Mouse (Mus musculus): ENCODE results near the gene Ifit1. TPM values are rescaled to one million over a fixed set of nuclear protein-coding genes. Genes with fewer than 3 reads are reported as not detected.

Gene Ifit1
- polyA plus RNA-seq, 1 experiment from 2014 or later: 1.0 TPM

DNA sequence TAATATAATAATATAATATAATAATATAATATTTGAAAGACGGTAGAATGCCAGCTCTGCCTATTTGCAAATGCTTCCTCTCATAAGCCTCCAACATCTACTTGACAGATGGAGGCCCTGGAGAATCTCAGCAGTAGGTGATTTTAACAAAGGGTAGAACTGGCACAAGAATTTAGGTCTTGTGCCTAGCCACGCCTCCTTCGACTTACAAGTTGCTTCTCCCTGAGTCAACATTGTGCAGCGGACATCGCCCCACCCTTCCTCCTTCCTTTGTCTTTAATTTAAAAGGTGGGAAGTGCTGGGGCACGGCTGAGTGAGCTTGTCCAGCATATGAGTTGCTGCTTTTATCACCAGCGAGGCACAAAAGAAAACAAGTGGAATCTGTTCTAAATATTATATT is 32.8 kb downstream of the Ifit1 start:
- no peaks in the 10 kb centered on the region for H3K9me3 ChIP-seq (ENCODE audit: control insufficient read depth, low read length)
- H3K27me3 ChIP-seq (replicated peaks; ENCODE audit: control insufficient read depth, insufficient read depth, low read length): no peaks in the 10 kb centered on the region
- ATAC-seq (ENCODE audit: low read depth) (no peak), DNase-seq (ENCODE audit: low spot score) (no peak)
- 74% methylated on average over 7 of the region's 7 CpGs for WGBS
- H3K9ac ChIP-seq (ENCODE audit: low read depth, low read length): no peak overlapping the region
- H3K36me3 ChIP-seq (ENCODE audit: control insufficient read depth, insufficient read depth, low read length): no peaks in the 10 kb centered on the region
- no peak overlapping the region for H3K4me3 ChIP-seq (ENCODE audit: low read depth, low read length)
- H3K4me1 ChIP-seq (ENCODE audit: control insufficient read depth, insufficient read depth, low read length): no peaks in the 10 kb centered on the region
- no peak overlapping the region for H3K4me2 ChIP-seq (ENCODE audit: low read depth, low read length)
- H3K27ac ChIP-seq (replicated peaks; ENCODE audit: low read depth, low read length): no peak overlapping the region

DNA sequence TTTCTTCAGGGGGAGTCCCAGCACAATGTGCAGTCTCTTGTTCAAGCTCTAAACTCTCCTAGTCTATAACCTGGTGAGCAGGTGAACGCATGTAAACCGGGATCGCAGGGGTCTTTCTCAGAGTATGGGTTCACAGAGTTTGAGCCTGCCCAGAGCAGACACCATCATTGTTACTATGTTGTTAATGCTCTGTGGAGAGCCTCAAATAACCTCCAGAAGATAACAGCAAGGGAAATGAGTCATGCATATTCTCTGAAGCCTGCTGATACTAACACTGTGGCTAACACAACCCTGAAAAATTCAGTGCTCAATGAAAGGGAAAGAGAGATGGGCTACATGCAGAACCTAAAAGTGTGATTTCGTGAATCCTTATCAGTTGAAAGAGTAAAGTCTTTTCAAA is 37.8 kb downstream of the Ifit1 start:
- no peaks in the 10 kb centered on the region for H3K36me3 ChIP-seq (ENCODE audit: control insufficient read depth, insufficient read depth, low read length)
- no peaks in the 10 kb centered on the region for H3K4me1 ChIP-seq (ENCODE audit: control insufficient read depth, insufficient read depth, low read length)
- 89% methylated on average over 4 of the region's 4 CpGs for WGBS
- no peaks in the 10 kb centered on the region for H3K27me3 ChIP-seq (replicated peaks; ENCODE audit: control insufficient read depth, insufficient read depth, low read length)
- H3K4me3 ChIP-seq (ENCODE audit: low read depth, low read length): no peak overlapping the region
- no peak overlapping the region for H3K27ac ChIP-seq (replicated peaks; ENCODE audit: low read depth, low read length)
- ATAC-seq (ENCODE audit: low read depth) (no peak), DNase-seq (ENCODE audit: low spot score) (no peak)
- H3K9me3 ChIP-seq (ENCODE audit: control insufficient read depth, low read length): no peaks in the 10 kb centered on the region
- H3K9ac ChIP-seq (ENCODE audit: low read depth, low read length): no peak overlapping the region
- H3K4me2 ChIP-seq (ENCODE audit: low read depth, low read length): no peak overlapping the region

DNA sequence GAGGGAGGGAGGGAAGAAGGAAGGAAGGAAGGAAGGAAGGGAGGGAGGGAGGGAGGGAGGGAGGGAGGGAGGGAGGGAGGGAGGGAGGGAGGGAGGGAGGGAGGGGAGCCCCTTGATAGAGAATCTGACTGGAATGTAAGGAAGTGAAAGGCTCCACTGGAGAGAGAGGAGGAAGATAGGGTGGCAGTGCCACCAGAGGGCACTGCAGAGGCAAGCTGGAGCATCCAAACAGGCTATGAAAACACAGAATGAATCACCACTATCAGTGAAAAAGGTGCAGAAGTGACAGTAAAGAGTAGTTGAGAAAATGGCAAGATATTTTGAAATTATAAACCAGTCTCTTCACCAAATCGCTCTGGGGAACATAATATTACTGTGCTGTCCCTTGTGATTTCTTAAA is 44.2 kb downstream of the Ifit1 start:
- Histone ChIP-seq H3K9ac (ENCODE audit: low read depth, low read length) (no peak overlapping the region), H3K4me1 (ENCODE audit: control insufficient read depth, insufficient read depth, low read length) (no peaks in the 10 kb centered on the region), H3K36me3 (ENCODE audit: control insufficient read depth, insufficient read depth, low read length) (no peaks in the 10 kb centered on the region), H3K27ac (replicated peaks; ENCODE audit: low read depth, low read length) (no peak overlapping the region), H3K27me3 (replicated peaks; ENCODE audit: control insufficient read depth, insufficient read depth, low read length) (no peaks in the 10 kb centered on the region), H3K4me2 (ENCODE audit: low read depth, low read length) (no peak overlapping the region), H3K9me3 (ENCODE audit: control insufficient read depth, low read length) (no peaks in the 10 kb centered on the region), H3K4me3 (ENCODE audit: low read depth, low read length) (no peak overlapping the region)
- ATAC-seq (ENCODE audit: low read depth): no peak
- peak; percentile 53 for DNase-seq (ENCODE audit: low spot score)
- 58% methylated on average over 1 of the region's 1 CpGs for WGBS

DNA sequence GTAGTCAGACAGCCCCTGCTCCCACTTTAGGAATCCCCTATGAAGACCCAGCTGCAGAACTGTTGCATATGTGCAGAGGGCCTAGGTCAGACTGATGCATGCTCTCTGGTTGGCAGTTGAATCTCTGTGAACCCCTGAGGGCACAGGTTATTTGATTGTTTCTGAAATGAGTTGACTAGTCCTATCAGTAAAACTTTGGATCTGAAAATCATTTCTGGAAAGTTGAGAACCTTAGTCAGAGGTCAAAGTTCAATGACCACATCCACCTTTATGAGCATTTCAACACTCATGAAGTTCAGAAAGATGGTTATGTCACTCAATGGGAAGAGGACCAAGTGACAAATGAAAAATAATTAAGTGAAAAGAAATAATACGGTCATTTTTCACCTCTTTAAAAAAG is 44.9 kb downstream of the Ifit1 start:
- H3K4me2 ChIP-seq (ENCODE audit: low read depth, low read length): no peak overlapping the region
- H3K27ac ChIP-seq (replicated peaks; ENCODE audit: low read depth, low read length): no peak overlapping the region
- 94% methylated on average over 1 of the region's 1 CpGs for WGBS
- ATAC-seq (ENCODE audit: low read depth) (no peak), DNase-seq (ENCODE audit: low spot score) (no peak)
- H3K4me1 ChIP-seq (ENCODE audit: control insufficient read depth, insufficient read depth, low read length): no peaks in the 10 kb centered on the region
- H3K27me3 ChIP-seq (replicated peaks; ENCODE audit: control insufficient read depth, insufficient read depth, low read length): no peaks in the 10 kb centered on the region
- H3K4me3 ChIP-seq (ENCODE audit: low read depth, low read length): no peak overlapping the region
- no peaks in the 10 kb centered on the region for H3K9me3 ChIP-seq (ENCODE audit: control insufficient read depth, low read length)
- H3K9ac ChIP-seq (ENCODE audit: low read depth, low read length): no peak overlapping the region
- H3K36me3 ChIP-seq (ENCODE audit: control insufficient read depth, insufficient read depth, low read length): no peaks in the 10 kb centered on the region

DNA sequence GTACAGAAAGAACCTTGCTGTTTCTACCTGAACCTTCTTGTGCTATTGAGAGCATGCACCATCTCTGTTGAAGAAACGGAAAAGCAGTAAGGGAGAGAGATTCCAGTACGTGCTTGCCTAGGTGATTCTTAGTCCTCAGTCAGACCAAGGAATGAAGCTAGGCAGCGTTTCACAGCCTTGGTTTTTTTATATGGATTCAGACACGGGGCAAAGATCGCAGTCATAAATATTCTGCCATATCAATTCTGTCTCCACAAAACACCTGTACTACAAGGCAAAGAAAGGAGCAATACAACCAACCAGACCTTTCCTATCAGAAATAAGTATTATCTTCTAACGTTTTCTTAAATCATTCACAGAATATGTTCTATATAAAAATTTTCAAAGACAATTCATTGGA is 50.7 kb downstream of the Ifit1 start:
- Histone ChIP-seq H3K27ac (replicated peaks; ENCODE audit: low read depth, low read length) (no peak overlapping the region), H3K9ac (ENCODE audit: low read depth, low read length) (no peak overlapping the region), H3K36me3 (ENCODE audit: control insufficient read depth, insufficient read depth, low read length) (no peaks in the 10 kb centered on the region), H3K4me1 (ENCODE audit: control insufficient read depth, insufficient read depth, low read length) (no peaks in the 10 kb centered on the region), H3K9me3 (ENCODE audit: control insufficient read depth, low read length) (no peaks in the 10 kb centered on the region), H3K4me2 (ENCODE audit: low read depth, low read length) (no peak overlapping the region), H3K4me3 (ENCODE audit: low read depth, low read length) (no peak overlapping the region), H3K27me3 (replicated peaks; ENCODE audit: control insufficient read depth, insufficient read depth, low read length) (no peaks in the 10 kb centered on the region)
- DNase-seq (ENCODE audit: low spot score) (no peak), ATAC-seq (ENCODE audit: low read depth) (no peak)
- WGBS: 82% methylated on average over 6 of the region's 6 CpGs

DNA sequence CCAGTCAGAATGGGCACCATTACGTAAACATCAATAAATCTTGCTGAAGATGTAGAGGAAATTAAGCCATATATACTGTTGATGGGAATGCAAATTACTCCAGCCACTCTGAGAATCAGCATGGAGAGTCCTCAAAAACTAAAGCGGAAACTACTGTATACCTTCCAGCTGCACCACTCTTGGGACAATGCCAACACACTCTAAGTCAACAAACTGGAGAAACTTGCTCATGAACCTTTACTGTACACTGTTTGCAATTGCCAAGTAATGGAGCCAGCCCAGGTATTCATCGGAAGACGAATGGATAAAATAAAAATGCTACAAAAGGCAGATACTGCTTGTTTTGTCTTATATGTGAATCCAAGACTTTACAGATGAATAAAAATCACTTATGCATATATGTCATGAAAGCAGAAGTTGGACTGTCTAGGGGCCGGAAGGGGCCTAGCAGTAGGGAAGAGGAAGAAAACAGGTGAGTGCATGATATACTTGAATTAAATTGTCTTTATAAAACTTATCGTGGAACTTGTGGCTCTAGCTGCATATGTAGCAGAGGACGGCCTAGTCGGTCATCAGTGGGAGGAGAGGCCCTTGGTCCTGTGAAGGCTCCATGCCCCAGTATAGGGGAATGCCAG is 55.8 kb downstream of the Ifit1 start:
- H3K4me2 ChIP-seq (ENCODE audit: low read depth, low read length): no peak overlapping the region
- H3K27ac ChIP-seq (replicated peaks; ENCODE audit: low read depth, low read length): no peak overlapping the region
- ATAC-seq (ENCODE audit: low read depth): no peak
- H3K4me3 ChIP-seq (ENCODE audit: low read depth, low read length): no peak overlapping the region
- H3K9me3 ChIP-seq (ENCODE audit: control insufficient read depth, low read length): no peaks in the 10 kb centered on the region
- H3K4me1 ChIP-seq (ENCODE audit: control insufficient read depth, insufficient read depth, low read length): no peaks in the 10 kb centered on the region
- peak; percentile 36 for DNase-seq (ENCODE audit: low spot score)
- no peak overlapping the region for H3K9ac ChIP-seq (ENCODE audit: low read depth, low read length)
- no peaks in the 10 kb centered on the region for H3K36me3 ChIP-seq (ENCODE audit: control insufficient read depth, insufficient read depth, low read length)
- WGBS: 85% methylated on average over 8 of the region's 8 CpGs
- no peaks in the 10 kb centered on the region for H3K27me3 ChIP-seq (replicated peaks; ENCODE audit: control insufficient read depth, insufficient read depth, low read length)

DNA sequence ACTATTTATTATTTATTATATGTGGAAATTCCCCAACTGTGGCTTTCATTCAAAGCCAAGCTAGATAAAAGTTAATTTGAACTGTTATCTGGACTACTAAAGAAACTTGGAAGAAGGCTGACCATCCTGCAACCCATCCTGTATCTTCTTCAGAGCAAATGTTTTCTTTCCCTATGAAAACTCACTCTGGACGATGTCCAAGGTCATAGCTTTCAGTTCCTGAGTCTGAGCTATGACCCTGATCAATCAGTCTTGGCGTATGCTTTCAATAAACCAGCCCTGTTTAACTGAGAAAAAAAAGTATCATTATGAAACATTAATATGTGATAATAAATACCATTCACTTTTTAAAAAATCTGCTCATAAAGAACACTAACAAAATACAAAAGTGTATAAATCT is 56.8 kb downstream of the Ifit1 start:
- no peak overlapping the region for H3K4me3 ChIP-seq (ENCODE audit: low read depth, low read length)
- 57% methylated on average over 2 of the region's 2 CpGs for WGBS
- H3K27me3 ChIP-seq (replicated peaks; ENCODE audit: control insufficient read depth, insufficient read depth, low read length): no peaks in the 10 kb centered on the region
- H3K27ac ChIP-seq (replicated peaks; ENCODE audit: low read depth, low read length): no peak overlapping the region
- no peak overlapping the region for H3K4me2 ChIP-seq (ENCODE audit: low read depth, low read length)
- ATAC-seq (ENCODE audit: low read depth) (no peak), DNase-seq (ENCODE audit: low spot score) (no peak)
- H3K9me3 ChIP-seq (ENCODE audit: control insufficient read depth, low read length): no peaks in the 10 kb centered on the region
- no peaks in the 10 kb centered on the region for H3K4me1 ChIP-seq (ENCODE audit: control insufficient read depth, insufficient read depth, low read length)
- no peaks in the 10 kb centered on the region for H3K36me3 ChIP-seq (ENCODE audit: control insufficient read depth, insufficient read depth, low read length)
- H3K9ac ChIP-seq (ENCODE audit: low read depth, low read length): no peak overlapping the region

DNA sequence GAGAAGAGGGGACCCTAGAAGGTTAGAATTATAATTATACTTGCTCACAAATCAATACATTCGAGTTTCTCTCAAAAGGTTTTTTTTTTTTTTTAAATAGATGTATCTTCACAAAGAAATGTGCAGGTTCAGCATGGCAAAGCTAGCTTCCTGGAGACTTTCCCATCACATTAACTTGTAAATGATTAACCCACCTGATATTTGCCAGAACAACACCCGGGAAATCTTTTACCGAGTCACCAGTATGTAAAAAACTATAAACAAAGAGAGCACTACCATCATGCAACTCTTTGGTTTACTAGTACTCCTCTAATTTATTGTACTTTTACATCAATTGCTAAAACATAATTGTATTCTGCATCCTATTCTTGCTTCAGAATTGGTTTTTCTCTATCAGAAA is 57.8 kb downstream of the Ifit1 start:
- ATAC-seq (ENCODE audit: low read depth): no peak
- Histone ChIP-seq H3K9ac (ENCODE audit: low read depth, low read length) (no peak overlapping the region), H3K27ac (replicated peaks; ENCODE audit: low read depth, low read length) (no peak overlapping the region), H3K4me2 (ENCODE audit: low read depth, low read length) (no peak overlapping the region), H3K4me1 (ENCODE audit: control insufficient read depth, insufficient read depth, low read length) (no peaks in the 10 kb centered on the region), H3K4me3 (ENCODE audit: low read depth, low read length) (no peak overlapping the region), H3K27me3 (replicated peaks; ENCODE audit: control insufficient read depth, insufficient read depth, low read length) (no peaks in the 10 kb centered on the region), H3K9me3 (ENCODE audit: control insufficient read depth, low read length) (no peaks in the 10 kb centered on the region), H3K36me3 (ENCODE audit: control insufficient read depth, insufficient read depth, low read length) (no peaks in the 10 kb centered on the region)
- no peak for DNase-seq (ENCODE audit: low spot score)
- WGBS: 89% methylated on average over 3 of the region's 3 CpGs

DNA sequence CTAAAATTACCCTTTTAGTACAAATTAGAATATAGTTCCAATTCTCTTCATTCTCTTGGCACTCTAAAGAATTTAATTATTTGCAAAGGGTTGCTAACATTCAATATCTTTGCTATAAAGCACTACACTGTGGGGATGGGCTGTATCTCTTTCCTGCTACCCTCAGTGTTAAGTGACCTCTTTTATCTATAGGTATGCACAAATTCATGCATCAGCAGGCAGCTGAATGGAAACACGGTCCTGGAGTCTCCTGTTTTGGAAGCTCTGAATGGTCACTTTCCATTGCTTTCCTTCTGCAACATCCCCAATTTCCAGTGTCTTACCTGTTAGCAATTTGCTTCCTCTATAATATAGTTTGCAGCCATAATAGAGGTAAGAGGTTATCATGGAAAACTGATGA is 58.2 kb downstream of the Ifit1 start:
- ATAC-seq (ENCODE audit: low read depth) (no peak), DNase-seq (ENCODE audit: low spot score) (no peak)
- no peak overlapping the region for H3K4me2 ChIP-seq (ENCODE audit: low read depth, low read length)
- no peak overlapping the region for H3K4me3 ChIP-seq (ENCODE audit: low read depth, low read length)
- H3K27ac ChIP-seq (replicated peaks; ENCODE audit: low read depth, low read length): no peak overlapping the region
- no peak overlapping the region for H3K9ac ChIP-seq (ENCODE audit: low read depth, low read length)
- 76% methylated on average over 1 of the region's 1 CpGs for WGBS
- no peaks in the 10 kb centered on the region for H3K9me3 ChIP-seq (ENCODE audit: control insufficient read depth, low read length)
- H3K27me3 ChIP-seq (replicated peaks; ENCODE audit: control insufficient read depth, insufficient read depth, low read length): no peaks in the 10 kb centered on the region
- no peaks in the 10 kb centered on the region for H3K36me3 ChIP-seq (ENCODE audit: control insufficient read depth, insufficient read depth, low read length)
- no peaks in the 10 kb centered on the region for H3K4me1 ChIP-seq (ENCODE audit: control insufficient read depth, insufficient read depth, low read length)
